Mouse (Mus musculus) CD4-positive naive resting alpha-beta T cell, adult 76 days (primary cell): ENCODE measurements around the gene Ndufa1. TPM values are rescaled to one million over a fixed set of nuclear protein-coding genes. Genes with fewer than 3 reads are reported as not detected.

Experiments
- total RNA-seq: library from RNA; stranded (reverse); gene quantifications from one replicate; pipeline ENCODE4 v1.2.4, GENCODE M21; 2023

The Ndufa1 gene
- total RNA-seq: 72.5 TPM

DNA sequence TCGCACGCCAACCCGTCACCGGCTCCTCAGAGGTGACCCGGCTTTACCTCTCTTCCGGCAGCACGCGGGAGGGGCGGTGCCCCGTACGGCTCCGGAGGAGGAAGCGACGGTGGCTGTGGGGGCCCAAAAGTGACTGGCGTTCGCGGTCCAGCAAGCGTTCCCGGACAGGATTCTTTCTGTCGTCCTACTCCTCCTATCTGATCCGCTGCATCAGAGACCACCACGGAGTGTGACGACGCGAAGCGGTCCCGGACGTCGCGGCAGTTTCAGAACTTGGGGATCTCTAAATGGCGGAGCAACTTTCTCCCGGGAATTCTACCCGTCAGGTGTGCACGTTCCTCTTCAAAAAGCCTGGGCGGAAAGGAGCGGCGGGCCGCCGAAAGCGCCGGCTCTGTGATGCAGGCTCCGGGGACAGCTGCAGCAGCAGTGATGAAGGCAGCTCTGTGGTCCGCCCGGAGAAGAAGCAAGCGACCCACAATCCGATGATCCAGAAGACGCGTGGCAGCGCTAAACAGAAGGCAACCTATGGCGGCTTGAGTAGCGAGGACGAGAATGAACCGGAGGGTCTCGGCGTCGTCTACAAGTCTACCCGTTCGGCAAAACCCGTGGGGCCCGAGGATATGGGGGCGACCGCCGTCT is at the start of gene Ndufa1, which contains the start of gene Rnf113a1:
Gene Ndufa1, minus strand, starts transcription at position 59 of the 639 bp plus-strand sequence.
Gene Rnf113a1, plus strand, starts transcription at position 141 of the 639 bp plus-strand sequence.

DNA sequence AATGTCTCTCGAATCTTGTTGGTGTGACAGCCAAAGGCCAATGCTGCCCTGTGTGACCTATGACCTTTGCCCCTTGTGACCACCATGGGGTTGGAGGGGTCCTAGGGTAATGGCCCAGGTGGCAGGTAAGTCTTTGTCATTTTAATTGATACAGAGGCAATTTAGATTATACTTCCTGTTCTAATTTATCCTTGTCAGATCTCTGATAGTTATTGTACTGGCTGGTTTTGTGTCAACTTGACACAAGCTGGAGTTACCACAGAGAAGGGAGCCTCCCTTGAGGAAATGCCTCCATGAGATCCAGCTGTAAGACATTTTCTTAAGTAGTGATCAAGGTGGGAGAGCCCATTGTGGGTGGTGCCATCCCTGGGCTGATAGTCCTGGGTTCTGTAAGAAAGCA is 31.2 kb upstream of the Ndufa1 start, which contains the start of gene Rhox1:
Gene Rhox1, minus strand, starts transcription at position 101 of the 400 bp plus-strand sequence.

GRCm38 (mm10) chrX:37210941-37211340 is 20.0 kb upstream of the Ndufa1 start, which contains the start of gene Gm9:
Gene Gm9, minus strand, starts transcription at chrX:37211041.

DNA sequence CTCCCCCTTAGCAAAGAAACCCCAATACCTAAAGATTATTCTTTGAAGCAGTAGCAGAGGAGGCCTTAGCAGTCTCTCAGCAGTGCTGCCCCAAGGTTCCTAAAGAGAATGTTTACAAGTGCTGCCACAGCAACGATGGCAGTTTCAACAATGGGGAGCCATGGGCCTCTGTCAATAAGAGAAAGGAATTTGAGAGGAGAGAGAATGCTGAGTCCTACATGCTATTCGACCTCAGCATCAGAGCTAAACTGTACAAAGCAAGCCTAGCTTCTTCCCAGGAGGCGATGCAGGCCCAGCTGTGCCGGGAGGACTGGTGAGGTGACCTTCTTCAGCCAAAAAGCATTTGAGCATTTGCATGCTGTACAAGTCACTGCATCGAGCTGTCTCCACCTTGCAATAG is 22.2 kb downstream of the Ndufa1 start, which contains the start of gene Akap14:
Gene Akap14, minus strand, starts transcription at position 101 of the 400 bp plus-strand sequence.

Other genes with a start within 250 kb of the Ndufa1 start
- gene Sept6, start 199.4 kb downstream of the Ndufa1 start, total RNA-seq: 137 TPM
- gene Sowahd, start 142.3 kb downstream of the Ndufa1 start, total RNA-seq: not detected
- gene Rpl39, start 105.8 kb downstream of the Ndufa1 start, total RNA-seq: 1,596 TPM
- 27.6 TPM for gene Upf3b, start 80.8 kb downstream of the Ndufa1 start, total RNA-seq
- gene Nkap, start 64.4 kb downstream of the Ndufa1 start, total RNA-seq: 20.8 TPM
- not detected for gene Akap14, start 22.3 kb downstream of the Ndufa1 start, total RNA-seq
- 2.5 TPM for gene Rnf113a1, start 82 bp upstream of the Ndufa1 start, total RNA-seq
- gene Gm9, start 19.9 kb upstream of the Ndufa1 start, total RNA-seq: not detected
- not detected for gene Rhox1, start 31.1 kb upstream of the Ndufa1 start, total RNA-seq
- gene Rhox2a, start 53.8 kb upstream of the Ndufa1 start, total RNA-seq: not detected
- not detected for gene Rhox3a, start 58.8 kb upstream of the Ndufa1 start, total RNA-seq
- not detected for gene Rhox4a, start 74.2 kb upstream of the Ndufa1 start, total RNA-seq
- not detected for gene Rhox3a2, start 188.9 kb upstream of the Ndufa1 start, total RNA-seq
- not detected for gene Rhox4a2, start 199.7 kb upstream of the Ndufa1 start, total RNA-seq
- gene Rhox2b, start 220.9 kb upstream of the Ndufa1 start, total RNA-seq: not detected
- not detected for gene Rhox4b, start 241.3 kb upstream of the Ndufa1 start, total RNA-seq